In genomic region chr5:110415806-110416700, GRCm38 (mm10) we compare ENCODE assay signal across 10 mouse cellular contexts. TPM values are rescaled to one million over a fixed set of nuclear protein-coding genes. Genes with fewer than 3 reads are reported as not detected.
DNase-seq lines count a peak whose midpoint lies in the region; ATAC-seq and TF ChIP-seq lines count a peak whose summit lies in the region.
"Had no signal": no experiment of that assay in that cellular context is flagged by ENCODE, and none has a peak within 500 bp of the region (broad histone marks: within the 10 kb centered on the region; RNA-seq: fewer than 3 reads in every experiment).

No protein-coding gene starts in this region.

- no peak overlapping the region for H3K4me2 ChIP-seq in heart, embryonic 11.5 days
- H3K4me2 ChIP-seq in midbrain, embryonic 12.5 days (replicated peaks) = peak overlapping the region; percentile 23

- H3K27ac ChIP-seq in ES-E14 (ENCODE audit: insufficient read depth, low read depth, low read length, poor library complexity, severe bottlenecking) = peak overlapping the region; percentile 41; the same call in 1 of the 2 replicates
- H3K27ac ChIP-seq in heart, embryonic 11.5 days (ENCODE audit: low read depth, low read length) = peak overlapping the region; percentile 57
- H3K27ac ChIP-seq in midbrain, embryonic 12.5 days (replicated peaks) = peak overlapping the region; percentile 89
- H3K27ac ChIP-seq: macrophage had no signal

- in situ Hi-C loops in ES-E14 (cut with MboI; ENCODE audit: low sequenced_read_pairs in 2 of 2, unreplicated experiment in 2 of 2) = no loop called here

- DNase-seq in adrenal gland, postnatal 10 days = peak; percentile 43
- DNase-seq in adrenal gland, adult 8-10 months = no peak
- DNase-seq in ES-E14 (ENCODE audit: low read depth, low spot score) = no peak
- no peak for DNase-seq in urinary bladder, adult 2 months (ENCODE audit: low spot score)
- no peak for DNase-seq in spleen, adult 12 weeks (ENCODE audit: low spot score)
- DNase-seq: thymus, postnatal 14 days had no signal

- peaks cover 13% of the 10 kb centered on the region; the same call in 1 of the 2 replicates for H3K36me3 ChIP-seq in ES-E14 (ENCODE audit: control insufficient read depth, insufficient read depth, low read length, poor library complexity, severe bottlenecking)
- no peaks in the 10 kb centered on the region for H3K36me3 ChIP-seq in heart, embryonic 11.5 days (ENCODE audit: control insufficient read depth, insufficient read depth, low read length)
- H3K36me3 ChIP-seq in midbrain, embryonic 12.5 days = no peaks in the 10 kb centered on the region

- no peak overlapping the region for H3K4me3 ChIP-seq in ES-E14 (ENCODE audit: insufficient read depth in 1 of 2, low read depth in 1 of 2, low read length in 2 of 2, poor library complexity in 1 of 2, severe bottlenecking in 1 of 2)
- H3K4me3 ChIP-seq in heart, embryonic 11.5 days (ENCODE audit: low read depth, low read length) = no peak overlapping the region
- H3K4me3 ChIP-seq in midbrain, embryonic 12.5 days = no peak overlapping the region

- no peaks in the 10 kb centered on the region for H3K27me3 ChIP-seq in heart, embryonic 11.5 days (ENCODE audit: control insufficient read depth, insufficient read depth, low read length)
- peaks cover 5% of the 10 kb centered on the region; the same call in 1 of the 2 replicates for H3K27me3 ChIP-seq in midbrain, embryonic 12.5 days

- 31% methylated on average over 13 of the region's 13 CpGs for WGBS in heart, embryonic 11.5 days (ENCODE audit: insufficient replicate concordance)
- WGBS in midbrain, embryonic 12.5 days = 34% methylated on average over 10 of the region's 13 CpGs

- H3K4me1 ChIP-seq in ES-E14 (ENCODE audit: control insufficient read depth in 2 of 2, insufficient read depth in 2 of 2, low read length in 2 of 2, poor library complexity in 1 of 2) = peaks cover 0 to 32% of the 10 kb centered on the region in 2 experiments; a peak in 3 of 4 replicates
- peaks cover 30% of the 10 kb centered on the region for H3K4me1 ChIP-seq in heart, embryonic 11.5 days (ENCODE audit: control insufficient read depth, insufficient read depth, low read length)
- H3K4me1 ChIP-seq in midbrain, embryonic 12.5 days = peaks cover 53% of the 10 kb centered on the region

- H3K9me3 ChIP-seq in ES-E14 (ENCODE audit: control insufficient read depth, insufficient read depth, low read depth, low read length) = no peaks in the 10 kb centered on the region
- no peaks in the 10 kb centered on the region for H3K9me3 ChIP-seq in heart, embryonic 11.5 days (replicated peaks; ENCODE audit: control insufficient read depth, low read length)
- no peaks in the 10 kb centered on the region for H3K9me3 ChIP-seq in midbrain, embryonic 12.5 days

- ATAC-seq in heart, embryonic 11.5 days (replicated peaks; ENCODE audit: insufficient number of reproducible peaks, low FRiP score, low TSS enrichment) = no peak
- peak; percentile 52 for ATAC-seq in midbrain, embryonic 12.5 days (ENCODE audit: low FRiP score, low read depth)
- ATAC-seq in erythroblast, adult 5-6 weeks (replicated peaks; ENCODE audit: low FRiP score, poor library complexity, severe bottlenecking) = no peak

- no peak overlapping the region; the same call in 1 of the 2 replicates for H3K9ac ChIP-seq in ES-E14 (ENCODE audit: insufficient read depth, low read depth, low read length, poor library complexity, severe bottlenecking)
- H3K9ac ChIP-seq in heart, embryonic 11.5 days (ENCODE audit: low read depth, low read length) = no peak overlapping the region
- H3K9ac ChIP-seq in midbrain, embryonic 12.5 days (replicated peaks) = 0 out of 2 replicates have a peak overlapping the region, but pooled peaks have one; percentile 16

TF ChIP-seq in ES-E14, 5 proteins besides CTCF, POLR2A, EP300 and RAD21:
- TF ChIP-seq HCFC1 (IDR thresholded peaks at IDR 0.05; ENCODE audit: borderline replicate concordance, insufficient read depth, low read length) = no peak
- no peak for TF ChIP-seq MAFK (IDR thresholded peaks at IDR 0.05; ENCODE audit: insufficient read depth, low read depth, low read length)
- TF ChIP-seq CHD2 (IDR thresholded peaks at IDR 0.05; ENCODE audit: low read depth, low read length) = no peak
- TF ChIP-seq ZNF384 (IDR thresholded peaks at IDR 0.05; ENCODE audit: low read depth, low read length) = no peak

RNA-seq across cellular contexts. Expression of gene Fbrsl1, which starts 32.2 kb away (rescaled TPM):
- total RNA-seq in adrenal gland, postnatal 10 days (2021) = 10 to 100 TPM; 54.5 to 63.6 TPM
- total RNA-seq in adrenal gland, adult 8-10 months (2022) = 10 to 100 TPM; 62.7 to 87.3 (median 75.5) TPM
- 44.4 and 51.7 TPM in 2 replicates for total RNA-seq in ES-E14 (2012; rRNA removed)
- 8.1 and 10.2 TPM in 2 replicates for polyA plus RNA-seq in heart, embryonic 11.5 days (2014; fragmentation: Nextera tagmentation; extraction: Ambion mirVana)
- 23.8 and 24.0 TPM in 2 replicates for polyA plus RNA-seq in midbrain, embryonic 12.5 days (2016; fragmentation: Nextera tagmentation; extraction: Ambion mirVana)
- 6.3 and 9.6 TPM in 2 replicates for total RNA-seq in erythroblast, adult 5-6 weeks (2015; ENCODE audit: low replicate concordance)
- total RNA-seq in erythroblast, adult 5-6 weeks (2017; ENCODE audit: low replicate concordance) = 4.9 and 7.9 TPM in 2 replicates
- 22.1 and 36.4 TPM in 2 replicates for polyA plus RNA-seq in urinary bladder, adult 2 months (2012; rRNA removed)
